Mouse (Mus musculus): ENCODE results near the gene Lats2.
"Not testable (repeated sequence)": the region's sequence is repeated elsewhere in the genome, so short reads cannot be mapped to it uniquely, and the experiment has no call there.

DNA sequence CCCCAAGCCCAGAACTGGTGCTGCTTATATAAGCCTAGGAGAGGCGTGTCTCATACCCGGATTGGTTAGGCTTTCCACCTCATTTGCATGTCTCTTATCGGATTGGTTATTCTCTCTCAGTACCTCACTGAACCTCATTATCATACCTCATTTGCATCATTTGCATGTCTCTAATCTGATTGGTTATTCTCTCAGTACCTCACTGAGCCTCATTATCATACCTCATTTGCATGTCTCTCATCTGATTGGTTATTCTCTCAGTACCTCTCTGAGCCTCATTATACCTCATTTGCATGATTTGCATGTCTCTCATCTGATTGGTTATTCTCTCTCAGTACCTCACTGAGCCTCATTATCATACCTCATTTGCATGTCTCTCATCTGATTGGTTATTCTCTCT, 101.7 kb downstream of the Lats2 start:
- not testable (repeated sequence) for TF ChIP-seq POLR2A (IDR thresholded peaks at IDR 0.05; ENCODE audit: low read depth, low read length); CTCF (IDR thresholded peaks at IDR 0.05; ENCODE audit: extremely low read depth, insufficient read depth, insufficient read length, insufficient replicate concordance)
